Mouse (Mus musculus): ENCODE measurements at regions not wholly inside any gene's neighbourhood (a gene's known extent, or its start where the extent isn't known, plus 50 kb on each side); places are given as distances from the start of the nearest gene placed in this dataset.

- Histone ChIP-seq H3K27ac (ENCODE audit: insufficient read depth, low read depth) (no peak overlapping the region), H3K9me3 (replicated peaks; ENCODE audit: low read length) (peaks cover 6% of the 10 kb centered on the region), H3K27me3 (replicated peaks) (no peaks in the 10 kb centered on the region), H3K79me2 (replicated peaks; ENCODE audit: control insufficient read depth, extremely low read depth, insufficient read depth, poor library complexity, severe bottlenecking) (no peaks in the 10 kb centered on the region), H3K9ac (ENCODE audit: insufficient read depth, low read depth) (no peak overlapping the region), H3K36me3 (replicated peaks in 1 of 2; ENCODE audit: control insufficient read depth in 1 of 2, insufficient read depth in 1 of 2, low read length in 1 of 2) (no peaks in the 10 kb centered on the region), H3K4me1 (ENCODE audit: control insufficient read depth in 1 of 2, insufficient read depth in 2 of 2) (peaks cover 0 to 2% of the 10 kb centered on the region in 2 experiments; a peak in 1 of 4 replicates), H3K4me3 (replicated peaks in 1 of 3; ENCODE audit: low read depth in 2 of 3, low read length in 2 of 3, poor library complexity in 1 of 3) (no peak overlapping the region), H3K4me2 (ENCODE audit: insufficient read depth, low read depth, poor library complexity, severe bottlenecking) (no peak overlapping the region)
- TF ChIP-seq CHD1 (IDR thresholded peaks at IDR 0.05; ENCODE audit: low read depth, low read length): no peak
- TF ChIP-seq ZMIZ1 (IDR thresholded peaks at IDR 0.05; ENCODE audit: low read depth, low read length): no peak
- in situ Hi-C loops (cut with MboI; ENCODE audit: low pct_ligation_motif_present, low pct_unique_long_range_greater_than_20kb, low sequenced_read_pairs) (no loop called here), dilution Hi-C loops (cut with MboI; ENCODE audit: extremely low pct_ligation_motif_present, extremely low pct_unique_long_range_greater_than_20kb, low sequenced_read_pairs) (no loop called here)
- DNase-seq (ENCODE audit: extremely low read depth): no peak
Measured at GRCm38 (mm10) chr14:61788998-61789790, 181.9 kb downstream of the Kcnrg start.

GRCm38 (mm10) chr14:61795976-61796645 is 188.9 kb downstream of the Kcnrg start:
- TF ChIP-seq MAFK (IDR thresholded peaks at IDR 0.05; ENCODE audit: insufficient replicate concordance, low read length) (no peak), BHLHE40 (IDR thresholded peaks at IDR 0.05; ENCODE audit: low read depth, low read length) (no peak), PAX5 (IDR thresholded peaks at IDR 0.05; ENCODE audit: low read length) (no peak), ZMIZ1 (IDR thresholded peaks at IDR 0.05; ENCODE audit: low read depth, low read length) (no peak), SMC3 (IDR thresholded peaks at IDR 0.05; ENCODE audit: low read depth, low read length) (no peak), UBTF (IDR thresholded peaks at IDR 0.05; ENCODE audit: low read depth, low read length) (no peak), MYC (IDR thresholded peaks at IDR 0.05; ENCODE audit: low read depth, low read length) (no peak), ZKSCAN1 (IDR thresholded peaks at IDR 0.05; ENCODE audit: borderline replicate concordance, low read depth, low read length) (no peak), HCFC1 (IDR thresholded peaks at IDR 0.05; ENCODE audit: low read depth, low read length) (no peak), CHD1 (IDR thresholded peaks at IDR 0.05; ENCODE audit: low read depth, low read length) (no peak), KAT2A (IDR thresholded peaks at IDR 0.05; ENCODE audit: insufficient replicate concordance, low read length) (no peak), GABPA (IDR thresholded peaks at IDR 0.05; ENCODE audit: insufficient replicate concordance, low read depth, low read length) (no peak), POLR2AphosphoS2 (IDR thresholded peaks at IDR 0.05; ENCODE audit: low read depth, low read length) (no peak), CTCF (conservative IDR thresholded peaks at IDR 0.05 in 1 of 2, IDR thresholded peaks at IDR 0.05 in 1 of 2; ENCODE audit: low read depth in 2 of 2, low read length in 2 of 2) (no peak), TBP (conservative IDR thresholded peaks at IDR 0.05; ENCODE audit: low read depth, low read length) (no peak)
- H3K4me1 ChIP-seq (ENCODE audit: control insufficient read depth in 1 of 2, insufficient read depth in 2 of 2): peaks cover 0 to 4% of the 10 kb centered on the region in 2 experiments; a peak in 2 of 4 replicates
- no peak overlapping the region for H3K4me3 ChIP-seq (replicated peaks in 1 of 3; ENCODE audit: low read depth in 2 of 3, low read length in 2 of 3, poor library complexity in 1 of 3)
- H3K27me3 ChIP-seq (replicated peaks): no peaks in the 10 kb centered on the region
- no peaks in the 10 kb centered on the region for H3K36me3 ChIP-seq (replicated peaks in 1 of 2; ENCODE audit: control insufficient read depth in 1 of 2, insufficient read depth in 1 of 2, low read length in 1 of 2)
- H3K27ac ChIP-seq (ENCODE audit: insufficient read depth, low read depth): no peak overlapping the region
- dilution Hi-C loops (cut with MboI; ENCODE audit: extremely low pct_ligation_motif_present, extremely low pct_unique_long_range_greater_than_20kb, low sequenced_read_pairs): no loop called here
- in situ Hi-C loops (cut with MboI; ENCODE audit: low pct_ligation_motif_present, low pct_unique_long_range_greater_than_20kb, low sequenced_read_pairs): no loop called here
- H3K79me2 ChIP-seq (replicated peaks; ENCODE audit: control insufficient read depth, extremely low read depth, insufficient read depth, poor library complexity, severe bottlenecking): no peaks in the 10 kb centered on the region
- H3K4me2 ChIP-seq (ENCODE audit: insufficient read depth, low read depth, poor library complexity, severe bottlenecking): no peak overlapping the region
- peaks cover 11% of the 10 kb centered on the region for H3K9me3 ChIP-seq (replicated peaks; ENCODE audit: low read length)
- no peak for DNase-seq (ENCODE audit: extremely low read depth)
- H3K9ac ChIP-seq (ENCODE audit: insufficient read depth, low read depth): no peak overlapping the region

Data from CH12.LX (cell line).